Mouse (Mus musculus) hindbrain, embryonic 14.5 days (tissue): Measurements from ENCODE around the gene Plekhb2. TPM values are rescaled to one million over a fixed set of nuclear protein-coding genes. Genes with fewer than 3 reads are reported as not detected.

ENCODE experiments used
- ATAC-seq: fragments of 200-750 bp; cut with Nextera tagmentation; 2 replicates; pipeline ENCODE4 v1.8.0; 2017; ENCODE audit warnings: moderate number of reproducible peaks, mild to moderate bottlenecking, moderate TSS enrichment, moderate library complexity; ENCODE audit not compliant: low FRiP score
- DNase-seq: peaks from one replicate; pipeline ENCODE4 v3.0.0-alpha.2; 2015; ENCODE audit warnings: low spot score
- H3K27ac ChIP-seq: fragments of 300-500 bp; sonication (generic); 2 replicates; pipeline ENCODE4 v1.5.1; 2014; ENCODE audit warnings: mild to moderate bottlenecking, moderate library complexity
- H3K27me3 ChIP-seq: fragments of 300-500 bp; sonication (generic); 2 replicates; pipeline ENCODE4 v1.6.1; 2014; ENCODE audit warnings: mild to moderate bottlenecking, low read length, mixed read lengths; ENCODE audit not compliant: control insufficient read depth, insufficient read depth
- H3K36me3 ChIP-seq: fragments of 300-500 bp; sonication (generic); replicated peaks from 2 replicates; pipeline ENCODE4 v1.6.1; 2014; ENCODE audit not compliant: control insufficient read depth, insufficient read depth
- H3K4me1 ChIP-seq: fragments of 300-500 bp; sonication (generic); replicated peaks from 2 replicates; pipeline ENCODE4 v1.6.1; 2014; ENCODE audit warnings: antibody characterized with exemption, low read length, mixed read lengths; ENCODE audit not compliant: control insufficient read depth, insufficient read depth
- H3K4me2 ChIP-seq: fragments of 300-500 bp; sonication (generic); replicated peaks from 2 replicates; pipeline ENCODE4 v1.6.1; 2014; ENCODE audit warnings: mild to moderate bottlenecking, moderate library complexity
- H3K4me3 ChIP-seq: fragments of 300-500 bp; sonication (generic); replicated peaks from 2 replicates; pipeline ENCODE4 v1.5.1; 2014; ENCODE audit warnings: mild to moderate bottlenecking, low read length
- H3K9ac ChIP-seq: fragments of 300-500 bp; sonication (generic); 2 replicates; pipeline ENCODE4 v1.6.1; 2014
- H3K9me3 ChIP-seq: fragments of 300-500 bp; sonication (generic); 2 replicates; pipeline ENCODE4 v1.6.1; 2016; ENCODE audit warnings: low read length; ENCODE audit not compliant: control insufficient read depth
- WGBS: fragments of 180-500 bp; shearing (Covaris S2); extraction: QIAGEN DNeasy Blood & Tissue Kit; methylation state at CpG from one replicate; pipeline ENCODE4 v1.1.7; 2014; 5-methylcytosine and 5-hydroxymethylcytosine counted together
- polyA plus RNA-seq: library from polyadenylated mRNA; unstranded; fragments of >200 nt; fragmentation: Nextera tagmentation; extraction: Ambion mirVana; gene quantifications from 2 replicates; pipeline ENCODE4 v1.2.1, GENCODE M21; 2014

Plekhb2 gene
- polyA plus RNA-seq, 1 experiment from 2014 or later = 75.0 TPM

DNA sequence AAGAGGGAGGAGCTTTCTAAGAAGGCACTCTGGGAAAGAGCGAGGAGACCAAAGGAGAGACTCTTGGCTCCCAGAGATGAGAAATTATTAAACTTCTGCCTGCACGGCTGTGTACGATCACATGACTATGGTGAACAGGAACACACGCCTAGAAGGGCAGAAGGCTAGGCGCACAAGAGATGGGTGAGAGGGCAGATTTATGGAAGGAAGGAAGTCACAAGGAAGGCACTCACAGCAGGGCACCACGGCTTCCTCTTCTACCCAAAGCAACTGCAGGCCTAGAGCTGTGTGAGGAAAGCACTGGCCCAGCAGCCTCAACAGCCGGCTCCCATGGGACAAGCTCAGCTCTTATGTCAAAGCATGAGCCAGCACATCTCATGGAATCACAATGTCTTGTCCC, 21.9 kb upstream of the Plekhb2 start:
- Histone ChIP-seq H3K4me3 (no peak overlapping the region), H3K4me2 (no peak overlapping the region), H3K9me3 (no peaks in the 10 kb centered on the region), H3K27me3 (no peaks in the 10 kb centered on the region), H3K36me3 (peaks cover 55% of the 10 kb centered on the region), H3K4me1 (0 out of 2 replicates have a peak, but pooled peaks cover 3% of the 10 kb centered on the region), H3K9ac (no peak overlapping the region), H3K27ac (no peak overlapping the region)
- DNase-seq = no peak
- ATAC-seq = no peak
- 89% methylated on average over 7 of the region's 7 CpGs for WGBS

DNA sequence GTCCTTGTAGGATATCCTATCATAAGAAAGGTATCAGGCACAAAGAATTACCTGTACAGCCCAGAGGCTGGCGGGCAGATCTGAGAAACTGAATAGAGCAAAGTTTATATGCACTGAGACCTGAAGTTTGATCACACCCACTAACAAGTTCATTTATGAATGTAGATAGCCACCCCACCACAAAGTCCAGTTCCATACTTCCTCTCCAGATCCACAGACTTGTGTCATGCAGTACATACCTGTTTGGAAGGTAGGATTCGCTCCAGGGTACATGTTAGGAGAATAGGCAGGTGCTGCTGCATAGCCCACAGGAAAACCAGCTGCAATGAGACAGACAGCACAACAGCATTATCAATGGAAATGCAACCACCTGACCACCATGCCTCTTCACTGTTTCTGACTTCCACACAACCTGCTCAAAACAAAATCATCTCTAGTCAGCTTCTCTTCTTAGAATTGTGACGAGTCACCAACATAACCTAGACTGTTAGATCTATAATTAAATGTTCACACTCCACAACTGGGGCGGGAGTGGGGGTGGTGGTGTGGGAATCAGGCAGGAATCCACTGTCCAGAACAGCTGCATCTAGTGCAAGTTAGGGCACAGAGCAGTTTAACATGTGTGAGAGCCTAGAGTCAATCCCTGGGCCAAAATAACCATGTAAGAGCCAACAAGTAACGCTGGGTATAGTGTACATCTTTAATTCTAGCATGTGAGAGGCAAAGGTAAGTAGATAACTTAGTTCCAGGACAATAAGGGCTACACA, 21.1 kb upstream of the Plekhb2 start:
- DNase-seq = no peak
- Histone ChIP-seq H3K4me2 (no peak overlapping the region), H3K27ac (no peak overlapping the region), H3K27me3 (no peaks in the 10 kb centered on the region), H3K4me3 (no peak overlapping the region), H3K9me3 (no peaks in the 10 kb centered on the region), H3K4me1 (0 out of 2 replicates have a peak, but pooled peaks cover 3% of the 10 kb centered on the region), H3K36me3 (peaks cover 50% of the 10 kb centered on the region), H3K9ac (no peak overlapping the region)
- ATAC-seq = no peak
- WGBS = 97% methylated on average over 5 of the region's 5 CpGs

DNA sequence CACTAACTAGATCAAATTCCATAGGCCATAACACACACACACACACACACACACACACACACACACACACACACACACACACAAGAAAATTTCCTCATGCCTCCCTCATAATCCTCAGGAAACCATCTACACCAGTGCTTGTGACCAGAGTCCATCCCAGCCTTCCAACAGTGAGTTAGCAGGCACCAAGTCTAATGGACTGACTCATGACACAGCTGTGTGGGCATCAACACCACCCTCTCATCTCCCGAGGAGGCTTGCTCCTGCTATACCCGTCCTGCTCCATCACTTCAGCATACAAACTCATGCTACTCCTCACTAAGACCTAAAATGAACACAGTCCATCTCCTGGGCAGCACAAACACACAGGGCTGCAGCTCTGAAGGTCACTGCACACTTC, 18.8 kb upstream of the Plekhb2 start:
- Histone ChIP-seq H3K4me1 (0 out of 2 replicates have a peak, but pooled peaks cover 3% of the 10 kb centered on the region), H3K9ac (no peak overlapping the region), H3K9me3 (no peaks in the 10 kb centered on the region), H3K4me2 (no peak overlapping the region), H3K27ac (no peak overlapping the region), H3K36me3 (peaks cover 46% of the 10 kb centered on the region), H3K27me3 (no peaks in the 10 kb centered on the region), H3K4me3 (no peak overlapping the region)
- DNase-seq (no peak), ATAC-seq (no peak)
- 77% methylated on average over 2 of the region's 2 CpGs for WGBS

DNA sequence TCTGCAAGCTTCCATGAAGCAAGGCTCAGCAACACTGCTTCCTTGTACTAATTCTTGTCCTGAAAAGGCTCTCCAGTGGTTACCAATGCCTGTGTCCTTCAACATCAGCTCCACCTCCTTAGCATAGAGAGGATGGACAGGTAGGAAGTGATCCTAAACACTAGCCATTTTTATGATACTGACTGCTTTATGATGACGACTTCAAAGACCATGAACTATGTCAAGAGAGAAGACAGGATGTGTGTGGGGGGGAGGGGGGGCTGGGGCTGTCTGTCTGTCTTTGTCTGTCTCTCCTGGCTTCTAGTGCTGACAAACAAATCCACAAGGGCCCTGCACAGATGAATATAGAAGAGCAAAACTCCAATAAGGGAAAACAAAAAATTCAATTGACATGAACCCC, 18.4 kb upstream of the Plekhb2 start:
- Histone ChIP-seq H3K4me1 (0 out of 2 replicates have a peak, but pooled peaks cover 3% of the 10 kb centered on the region), H3K27ac (no peak overlapping the region), H3K9ac (no peak overlapping the region), H3K4me2 (no peak overlapping the region), H3K9me3 (no peaks in the 10 kb centered on the region), H3K4me3 (no peak overlapping the region), H3K27me3 (no peaks in the 10 kb centered on the region), H3K36me3 (peaks cover 47% of the 10 kb centered on the region)
- ATAC-seq = no peak
- WGBS = 76% methylated on average over 1 of the region's 1 CpGs
- no peak for DNase-seq

DNA sequence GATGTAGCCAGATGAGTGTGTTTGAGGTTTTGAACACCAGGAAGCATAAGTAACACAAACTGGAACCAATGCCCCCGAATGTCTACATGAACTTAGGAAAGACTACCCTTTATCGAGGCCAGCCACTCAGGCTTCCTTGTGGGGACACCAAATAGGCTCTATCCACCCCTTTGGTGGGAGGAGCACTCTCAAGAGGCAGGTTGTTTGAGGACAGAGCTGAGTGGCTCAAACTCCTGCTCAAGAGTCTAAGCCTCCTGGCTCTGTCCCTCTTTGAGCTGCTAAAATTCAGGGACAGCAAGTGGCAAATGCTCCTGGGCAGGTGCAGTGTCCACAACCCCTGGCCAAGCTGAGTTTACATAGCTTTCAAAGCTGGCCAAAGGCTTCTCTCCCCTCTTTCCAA, 14.9 kb upstream of the Plekhb2 start:
- 91% methylated on average over 2 of the region's 2 CpGs for WGBS
- H3K9me3 ChIP-seq = no peaks in the 10 kb centered on the region

DNA sequence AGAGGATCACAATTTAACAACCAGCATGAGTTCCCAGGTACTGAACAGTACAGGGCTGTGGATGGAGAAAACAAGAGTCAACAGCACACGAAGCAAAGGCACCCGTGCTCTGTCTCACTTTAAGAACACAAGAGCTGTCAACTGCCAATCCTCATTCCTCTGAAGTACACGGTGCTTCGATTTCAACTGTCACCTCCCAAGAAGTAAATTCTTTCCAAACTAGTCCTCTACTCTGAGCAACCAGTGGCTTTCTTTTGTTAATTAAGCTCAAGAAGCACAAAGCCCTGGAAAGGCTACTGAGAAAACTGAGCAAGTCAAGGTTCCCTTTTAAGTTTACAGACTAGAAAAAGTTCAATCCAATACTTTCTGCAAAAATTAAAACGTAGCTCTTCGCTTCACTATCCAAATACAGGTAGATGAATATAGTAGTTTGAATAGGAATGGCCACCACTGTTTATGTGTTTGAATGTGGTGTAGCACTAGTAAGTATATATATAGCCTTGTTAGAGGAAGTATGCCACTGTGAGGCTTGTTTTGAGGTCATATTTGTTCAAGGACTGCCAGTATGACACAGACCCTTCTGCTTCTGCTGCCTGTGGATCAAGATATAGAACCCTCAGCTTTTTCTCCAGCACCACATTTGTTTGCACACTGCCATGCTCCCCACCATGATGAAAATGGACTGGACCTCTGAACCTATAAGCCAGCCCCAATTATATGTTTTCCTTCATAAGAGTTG, 11.7 kb upstream of the Plekhb2 start:
- H3K9ac ChIP-seq = no peak overlapping the region
- no peak overlapping the region for H3K4me2 ChIP-seq
- no peaks in the 10 kb centered on the region for H3K9me3 ChIP-seq
- no peak for DNase-seq
- no peak overlapping the region for H3K4me3 ChIP-seq
- H3K4me1 ChIP-seq = peaks cover 32% of the 10 kb centered on the region
- H3K27ac ChIP-seq = no peak overlapping the region
- peaks cover 30% of the 10 kb centered on the region for H3K36me3 ChIP-seq
- ATAC-seq = no peak
- 53% methylated on average over 6 of the region's 6 CpGs for WGBS
- no peaks in the 10 kb centered on the region for H3K27me3 ChIP-seq

More for the DNA sequence above, 14.9 kb upstream of the Plekhb2 start:
- Histone ChIP-seq H3K36me3 (peaks cover 33% of the 10 kb centered on the region), H3K27me3 (no peaks in the 10 kb centered on the region), H3K4me2 (no peak overlapping the region), H3K4me3 (no peak overlapping the region), H3K9ac (no peak overlapping the region), H3K4me1 (peaks cover 17% of the 10 kb centered on the region), H3K27ac (no peak overlapping the region)
- DNase-seq (no peak), ATAC-seq (no peak)

DNA sequence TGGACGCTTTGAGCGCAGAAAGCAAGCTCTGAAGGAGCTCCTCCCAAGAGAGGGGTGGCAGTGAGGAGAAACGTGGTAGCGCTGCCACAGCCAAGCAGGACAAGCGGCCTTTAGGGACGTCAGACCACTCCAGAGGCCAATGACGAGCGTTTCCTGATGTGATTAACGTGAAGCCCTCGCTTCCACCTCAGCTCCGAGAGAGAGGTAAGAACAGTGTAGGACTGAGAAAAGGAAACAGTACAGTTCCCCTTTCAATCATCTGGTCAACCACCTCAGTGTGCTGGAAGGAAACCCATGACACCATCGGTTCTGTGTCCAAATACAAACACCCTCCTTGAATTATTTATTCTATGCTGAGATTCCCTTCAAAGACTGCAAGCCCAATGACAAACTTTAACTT, 10.5 kb upstream of the Plekhb2 start:
- peaks cover 32% of the 10 kb centered on the region for H3K4me1 ChIP-seq
- 59% methylated on average over 12 of the region's 12 CpGs for WGBS
- H3K9ac ChIP-seq = no peak overlapping the region
- H3K4me3 ChIP-seq = no peak overlapping the region
- no peak overlapping the region for H3K4me2 ChIP-seq
- no peak for DNase-seq
- H3K27ac ChIP-seq = no peak overlapping the region
- no peaks in the 10 kb centered on the region for H3K27me3 ChIP-seq
- no peak for ATAC-seq
- peaks cover 23% of the 10 kb centered on the region for H3K36me3 ChIP-seq
- no peaks in the 10 kb centered on the region for H3K9me3 ChIP-seq

DNA sequence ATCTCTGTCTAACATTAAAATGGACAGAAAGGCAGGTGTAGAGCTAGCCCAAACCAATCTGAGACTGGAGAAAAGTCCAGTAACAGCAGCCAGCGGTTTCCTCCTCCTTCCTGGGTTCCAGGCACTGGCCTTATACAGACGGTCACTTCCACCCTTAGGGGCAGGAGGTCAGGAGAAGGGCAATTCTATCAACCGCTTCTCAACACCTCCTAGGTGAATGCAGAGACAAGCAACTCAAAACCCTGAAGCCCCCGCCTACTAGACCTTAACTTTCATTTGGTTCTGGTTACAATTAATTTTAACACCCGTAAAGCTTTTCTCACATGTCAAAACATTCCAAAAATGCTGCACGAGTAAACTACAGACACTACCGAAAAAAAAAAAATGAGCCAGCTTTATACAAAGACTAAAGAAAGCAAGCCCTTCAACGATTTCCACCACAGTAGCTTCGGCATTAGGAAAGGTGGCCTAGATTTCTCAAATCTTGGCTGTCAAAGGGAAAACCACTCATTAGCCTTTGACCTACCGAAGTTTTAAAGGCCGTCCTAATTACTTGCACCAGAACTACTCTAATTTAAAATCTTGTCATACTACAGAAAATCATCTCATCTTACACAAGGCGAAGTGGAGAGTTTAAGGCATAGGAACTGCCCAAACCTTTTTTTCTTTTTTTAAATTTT, 7.9 kb upstream of the Plekhb2 start:
- H3K4me1 ChIP-seq = peaks cover 32% of the 10 kb centered on the region
- H3K27ac ChIP-seq = peak overlapping the region; percentile 98
- no peaks in the 10 kb centered on the region for H3K27me3 ChIP-seq
- H3K9ac ChIP-seq = peak overlapping the region; percentile 73
- H3K9me3 ChIP-seq = no peaks in the 10 kb centered on the region
- DNase-seq (no peak), ATAC-seq (no peak)
- H3K36me3 ChIP-seq = peaks cover 4% of the 10 kb centered on the region; the same call in 1 of the 2 replicates
- WGBS = 1% methylated on average over 12 of the region's 12 CpGs
- H3K4me2 ChIP-seq = peak overlapping the region; percentile 80
- peak overlapping the region; percentile 55 for H3K4me3 ChIP-seq

DNA sequence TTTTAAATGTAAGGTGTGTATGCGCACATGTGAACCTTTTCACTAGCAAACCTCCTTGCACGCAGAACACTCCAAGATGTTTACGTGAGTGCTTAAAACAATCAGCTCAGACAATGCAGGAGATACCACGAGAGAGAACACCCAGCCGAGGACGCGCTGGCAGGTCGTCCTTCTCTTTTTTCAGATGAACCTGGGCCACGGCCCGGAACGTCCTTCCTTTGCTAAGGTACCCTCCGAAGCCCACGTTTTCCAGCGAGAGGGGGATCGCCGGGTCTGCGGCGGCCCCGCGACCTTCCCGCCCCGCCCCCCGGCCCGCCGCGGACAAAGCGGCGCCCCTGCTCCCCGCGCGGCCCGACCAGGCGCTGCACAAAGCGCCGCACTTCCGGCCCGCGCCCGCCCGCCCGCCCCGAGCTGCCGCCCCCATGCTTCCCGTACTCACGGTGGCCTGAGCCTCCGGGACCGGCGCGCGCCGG, 7.4 kb upstream of the Plekhb2 start:
- H3K36me3 ChIP-seq = 0 out of 2 replicates have a peak, but pooled peaks cover under 1% of the 10 kb centered on the region
- peak overlapping the region; percentile 98 for H3K27ac ChIP-seq
- DNase-seq = peak; percentile 66
- H3K27me3 ChIP-seq = no peaks in the 10 kb centered on the region
- 1% methylated on average over 47 of the region's 51 CpGs for whole genome bisulfite sequencing
- no peaks in the 10 kb centered on the region for H3K9me3 ChIP-seq
- peak overlapping the region; percentile 73 for H3K9ac ChIP-seq
- peak; percentile 91 for ATAC-seq
- peak overlapping the region; percentile 55 for H3K4me3 ChIP-seq
- peak overlapping the region; percentile 80 for H3K4me2 ChIP-seq
- H3K4me1 ChIP-seq = peaks cover 32% of the 10 kb centered on the region
